Mouse (Mus musculus): Measurements from ENCODE around the gene Hoga1.
A peak's percentile ranks its signal among the peaks of the same experiment; 100 is the strongest.
"Not testable (repeated sequence)": the region's sequence is repeated elsewhere in the genome, so short reads cannot be mapped to it uniquely, and the experiment has no call there.

The Hoga1 gene

DNA sequence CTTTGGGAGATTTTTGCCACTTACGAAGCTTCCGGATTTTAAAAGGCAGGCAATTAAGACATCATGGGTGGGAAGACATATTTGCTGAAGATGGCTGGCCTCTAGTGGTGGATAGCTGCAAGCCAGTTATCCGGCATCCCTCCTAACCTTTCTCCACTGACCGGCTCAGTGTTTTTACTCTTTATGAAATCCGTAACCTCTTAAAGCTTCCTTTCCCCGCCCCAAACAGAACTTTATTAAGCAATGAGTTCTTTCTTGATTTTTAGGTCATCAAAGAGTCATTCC lies 23.8 kb downstream of the Hoga1 start:
- DNase-seq (ENCODE audit: low spot score), result no peak

DNA sequence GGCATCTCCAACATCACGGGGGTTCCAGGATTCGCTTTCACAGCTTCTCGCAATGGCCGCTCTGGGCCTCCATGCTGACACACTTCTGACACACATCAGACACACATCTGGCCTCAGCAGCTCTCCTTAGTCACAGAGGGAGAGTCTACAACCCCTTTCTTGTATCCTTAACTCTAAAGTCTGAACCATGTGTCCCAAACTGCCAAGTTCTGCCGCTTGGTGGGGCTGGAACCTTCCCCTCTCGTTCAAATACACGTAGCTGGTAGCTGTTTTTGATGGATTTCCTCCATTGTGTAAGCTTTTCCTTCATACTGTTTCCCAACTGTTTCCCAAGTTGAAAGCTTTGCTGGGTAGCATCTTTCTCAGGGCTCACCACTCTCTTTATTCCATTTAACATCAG lies 25.8 kb downstream of the Hoga1 start:
- DNase-seq (ENCODE audit: low spot score), result no peak

DNA sequence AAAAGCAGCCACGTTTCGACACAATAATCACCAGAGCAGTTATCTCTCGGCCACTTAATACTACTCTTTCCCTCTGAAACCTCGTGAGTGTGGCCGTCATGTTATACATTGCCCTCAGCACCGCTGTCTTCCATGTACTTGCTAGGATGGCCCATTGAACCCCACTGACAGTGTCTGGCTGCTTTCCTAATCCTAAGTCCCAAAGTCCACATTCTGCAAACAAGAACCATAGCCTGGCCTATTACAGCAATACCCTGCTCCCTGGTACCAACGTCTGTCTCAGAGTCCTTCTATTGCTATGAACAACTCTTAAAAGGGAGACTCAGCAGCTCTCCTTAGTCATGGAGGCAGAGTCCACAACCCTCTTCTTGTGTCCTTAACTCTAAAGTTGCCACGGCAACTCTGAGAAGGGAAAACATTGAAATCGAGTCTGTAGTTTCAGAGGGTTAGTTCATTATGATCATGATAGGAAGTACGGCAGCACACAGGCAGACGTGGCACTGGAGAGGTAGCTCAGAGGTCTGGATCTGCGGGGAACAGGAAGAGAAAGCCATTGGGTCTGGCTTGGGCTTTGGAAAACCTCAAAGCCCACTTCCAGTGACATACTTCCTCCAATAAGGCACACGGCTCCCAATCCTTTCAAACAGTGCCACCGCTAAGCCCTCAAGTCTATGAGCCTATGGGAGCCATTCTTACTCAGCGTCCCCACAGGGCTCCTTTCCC lies 26.6 kb downstream of the Hoga1 start:
- no peak for DNase-seq (ENCODE audit: low spot score)

DNA sequence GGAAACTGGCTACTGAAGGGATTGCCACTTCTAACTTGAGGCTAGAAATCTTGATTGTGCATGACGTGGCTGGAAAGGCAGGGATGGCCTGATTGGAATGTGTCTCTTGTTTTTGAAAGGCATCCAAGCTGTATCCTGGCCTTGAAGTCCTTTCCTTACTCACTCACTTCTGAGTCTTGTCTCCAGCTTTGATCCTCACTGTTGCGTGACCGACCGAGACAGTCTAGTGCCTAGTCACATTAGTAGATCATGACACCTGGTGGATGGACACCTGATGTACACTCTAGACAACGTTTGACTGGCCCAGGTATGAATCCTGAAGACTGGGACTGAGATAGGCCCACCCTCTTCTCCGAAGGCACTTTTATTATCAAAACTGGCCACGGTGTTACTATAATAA lies 27.4 kb downstream of the Hoga1 start:
- DNase-seq (ENCODE audit: low spot score), result no peak

DNA sequence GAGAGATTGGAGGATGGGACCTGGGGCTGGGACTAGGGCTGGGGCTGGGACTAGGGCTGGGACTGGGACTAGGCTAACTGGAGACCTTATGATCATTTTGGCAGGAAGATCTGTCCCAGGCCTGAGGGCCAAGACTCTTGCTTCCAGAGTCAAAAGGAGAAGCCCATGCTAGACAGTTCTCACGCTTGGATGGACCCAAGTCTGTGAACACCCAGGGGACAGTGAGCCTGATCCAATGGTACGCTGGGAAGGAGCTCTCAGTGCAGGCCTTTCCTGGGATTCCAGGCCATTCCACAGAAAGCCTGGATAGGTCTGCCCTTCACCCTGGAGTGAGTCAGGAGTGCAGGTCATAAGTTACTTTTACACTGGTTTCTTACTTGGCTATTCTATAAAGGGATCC lies 29.6 kb downstream of the Hoga1 start:
- no peak for DNase-seq (ENCODE audit: low spot score)

DNA sequence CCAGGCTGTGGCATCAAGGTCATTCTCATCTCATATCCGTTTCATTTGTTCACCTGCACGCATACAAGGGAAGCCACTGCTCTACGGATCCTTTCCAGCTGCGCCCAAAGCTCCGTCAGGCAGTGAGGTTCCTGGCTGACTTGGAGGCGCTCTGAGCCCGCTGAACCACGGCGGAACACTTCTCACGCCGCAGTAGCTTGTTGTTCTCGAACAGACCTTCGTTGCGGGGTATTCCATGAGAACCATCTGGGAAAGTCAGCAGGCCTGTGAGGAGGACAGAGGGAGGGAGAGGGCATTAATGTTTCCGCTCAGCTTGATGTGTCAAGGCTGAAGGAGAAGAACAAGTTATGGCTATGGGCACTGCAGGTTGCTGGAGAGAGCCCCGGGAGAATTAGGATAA lies 30.6 kb downstream of the Hoga1 start:
- DNase-seq (ENCODE audit: low spot score), result no peak

DNA sequence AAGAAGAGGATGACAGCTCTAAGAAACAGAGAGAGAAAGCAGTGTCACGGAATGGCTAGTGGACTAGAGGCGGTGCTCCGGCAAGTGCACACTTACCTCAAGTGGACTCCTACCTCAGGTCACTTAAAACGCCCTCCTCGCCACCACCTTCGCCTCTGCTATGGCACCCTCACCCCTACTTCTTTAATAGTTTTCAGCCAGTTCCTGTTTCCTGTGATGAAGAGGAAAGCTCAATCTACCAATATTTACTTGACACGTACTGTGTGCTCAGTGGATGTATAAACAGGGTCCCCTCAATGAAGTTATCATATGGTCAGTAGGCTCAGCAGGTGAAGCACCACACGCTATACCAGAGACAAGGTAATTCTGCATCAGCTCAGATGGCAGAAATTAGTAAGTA lies 33.2 kb downstream of the Hoga1 start:
- DNase-seq (ENCODE audit: low spot score), result no peak

DNA sequence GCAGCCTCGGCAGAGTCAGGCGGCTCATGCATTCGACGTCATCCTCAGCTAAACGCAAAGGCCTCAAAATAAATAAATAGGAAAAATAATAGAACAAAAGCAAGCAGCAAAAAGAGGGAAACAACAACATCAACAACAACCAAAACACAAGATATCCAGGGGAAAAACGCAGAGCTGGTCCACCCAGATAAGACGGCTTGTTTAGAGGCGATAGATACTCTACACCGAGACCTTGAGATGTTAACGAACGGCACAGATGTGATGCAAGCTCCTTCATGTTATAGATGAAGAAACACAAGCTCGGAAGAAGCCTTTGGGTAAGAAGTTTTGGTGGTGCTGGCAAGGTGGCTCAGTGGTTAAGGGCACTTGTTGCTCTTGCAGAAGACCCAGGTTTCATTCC lies 33.6 kb downstream of the Hoga1 start:
- DNase-seq (ENCODE audit: low spot score), result no peak

DNA sequence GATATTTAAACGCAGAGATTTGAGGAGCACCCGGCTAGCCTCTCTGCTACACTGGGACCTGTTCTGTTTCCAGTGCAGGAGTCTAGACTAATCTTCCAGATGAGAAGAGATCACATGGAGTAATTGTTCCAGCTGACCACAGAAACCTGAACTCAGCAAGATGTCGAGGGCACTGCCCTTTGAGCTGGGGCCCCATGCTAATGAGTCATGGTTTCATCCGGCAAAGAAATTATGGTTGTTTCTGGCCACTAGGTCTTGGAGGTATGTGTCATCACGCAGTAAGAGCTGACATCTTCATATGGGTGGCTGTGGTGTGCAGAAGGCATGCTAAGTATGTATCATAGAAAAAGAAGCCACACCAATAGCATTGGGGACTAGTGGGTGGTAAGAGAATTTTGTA lies 34.5 kb downstream of the Hoga1 start:
- DNase-seq (ENCODE audit: low spot score), result no peak

DNA sequence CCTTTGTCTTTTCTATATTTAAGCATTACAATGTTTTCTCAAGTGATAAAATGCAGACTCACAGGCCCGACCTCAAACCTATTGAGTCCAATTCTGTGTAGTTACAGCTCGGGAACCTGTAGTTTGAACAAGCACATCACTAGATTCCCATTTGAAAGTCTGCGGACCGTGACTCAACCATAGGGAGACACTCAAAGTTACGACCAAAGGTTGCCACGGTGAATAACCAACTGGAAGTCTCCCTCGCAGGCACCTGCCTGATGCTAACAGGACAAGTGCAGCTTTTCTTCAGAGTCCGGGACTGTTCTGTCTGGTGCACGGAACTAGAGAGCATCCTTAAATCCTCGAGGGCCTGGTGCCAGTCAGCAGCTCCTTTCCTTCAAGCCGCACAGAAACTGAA lies 35.1 kb downstream of the Hoga1 start:
- no peak for DNase-seq (ENCODE audit: low spot score)

DNA sequence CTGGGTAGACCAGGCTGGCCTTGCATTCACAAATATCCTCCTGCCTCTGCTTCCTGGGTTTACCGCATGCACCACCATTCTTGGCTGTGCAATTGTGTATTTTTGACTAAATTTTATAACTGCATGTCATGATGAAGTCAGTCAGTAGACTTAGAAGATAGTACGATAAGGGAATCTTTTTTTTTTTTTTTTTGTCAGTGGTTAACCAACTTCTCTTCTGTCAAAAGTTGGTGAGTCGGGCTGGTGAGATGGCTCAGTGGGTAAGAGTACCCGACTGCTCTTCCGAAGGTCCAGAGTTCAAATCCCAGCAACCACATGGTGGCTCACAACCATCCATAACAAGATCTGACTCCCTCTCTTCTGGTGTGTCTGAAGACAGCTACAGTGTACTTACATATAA lies 36.2 kb downstream of the Hoga1 start:
- DNase-seq (ENCODE audit: low spot score), result not testable (repeated sequence)

DNA sequence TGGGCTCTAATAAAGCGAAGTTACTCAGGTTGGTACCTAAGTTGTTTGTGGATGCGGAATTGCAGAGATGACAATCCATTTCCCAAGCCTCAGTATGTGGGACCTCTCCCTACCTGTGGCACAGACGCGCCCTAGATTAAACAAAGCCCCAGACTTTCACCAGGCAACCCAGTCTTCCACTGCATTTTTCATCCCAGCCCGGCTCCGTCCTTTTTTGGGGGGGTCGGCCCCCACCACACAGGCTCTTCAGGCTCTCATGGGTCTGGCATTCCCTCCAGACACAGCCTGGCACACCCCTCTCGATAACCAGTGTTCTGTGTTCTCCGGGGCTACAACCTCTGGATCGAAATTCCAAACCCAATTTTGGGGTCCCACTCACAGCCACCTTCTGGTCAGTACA lies 40.3 kb downstream of the Hoga1 start:
- DNase-seq (ENCODE audit: low spot score), result no peak

DNA sequence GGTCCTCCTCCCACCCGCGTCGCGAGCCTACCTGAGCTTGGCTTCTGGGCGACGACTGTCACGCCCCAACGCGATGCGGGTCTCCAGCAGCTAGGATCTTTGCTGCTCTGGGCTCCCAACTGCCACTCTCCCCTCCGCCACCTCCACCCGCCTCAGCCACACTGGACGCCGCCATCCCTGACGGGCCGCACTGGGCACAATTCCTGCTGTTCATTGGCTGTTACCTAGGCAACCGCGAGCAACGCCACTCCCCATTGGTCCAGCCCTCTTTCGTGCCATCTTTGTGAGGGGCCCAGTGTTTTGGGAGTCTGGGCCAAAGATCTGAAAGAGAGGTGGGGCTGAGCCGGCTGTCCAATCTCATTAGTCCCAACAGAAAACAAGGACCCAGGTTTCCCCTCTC lies 40.8 kb downstream of the Hoga1 start, which contains the start of gene Morn4:
Morn4 (minus strand) TSS at position 192 of the 400 bp plus-strand sequence.
- DNase-seq (ENCODE audit: low spot score), result peak; percentile 29

DNA sequence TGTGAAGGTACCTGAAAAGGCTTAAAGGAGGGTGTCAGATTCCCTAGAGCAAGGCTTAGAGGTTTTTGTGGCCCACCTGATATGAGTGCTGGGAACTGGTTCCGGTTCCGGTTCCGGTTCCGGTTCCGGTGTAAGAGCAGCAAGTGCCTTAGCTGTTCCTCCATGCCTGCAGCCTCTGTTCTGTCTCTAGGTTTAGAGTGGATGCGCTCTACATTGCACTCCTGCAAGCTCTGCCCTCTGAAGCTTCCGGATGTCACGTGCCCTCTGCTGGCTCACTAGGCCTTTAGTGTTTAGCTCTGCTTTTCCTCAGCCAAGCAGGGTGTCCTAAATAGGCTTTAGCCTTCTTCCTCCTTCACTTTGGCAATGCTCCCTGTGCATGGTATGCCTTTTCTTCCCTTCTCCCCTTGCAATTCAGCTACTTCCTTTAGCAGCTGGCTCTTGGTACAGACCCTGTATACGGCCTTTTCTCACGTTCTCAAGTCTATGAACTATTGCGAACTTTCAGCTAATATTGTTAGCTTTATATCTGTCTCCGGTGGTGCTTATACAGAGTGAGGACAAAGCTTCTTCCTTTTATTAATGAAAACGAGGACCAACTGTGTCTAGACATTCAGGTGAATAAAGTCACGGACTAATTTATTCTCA lies 43.8 kb downstream of the Hoga1 start:
- peak; percentile 34 for DNase-seq (ENCODE audit: low spot score)

DNA sequence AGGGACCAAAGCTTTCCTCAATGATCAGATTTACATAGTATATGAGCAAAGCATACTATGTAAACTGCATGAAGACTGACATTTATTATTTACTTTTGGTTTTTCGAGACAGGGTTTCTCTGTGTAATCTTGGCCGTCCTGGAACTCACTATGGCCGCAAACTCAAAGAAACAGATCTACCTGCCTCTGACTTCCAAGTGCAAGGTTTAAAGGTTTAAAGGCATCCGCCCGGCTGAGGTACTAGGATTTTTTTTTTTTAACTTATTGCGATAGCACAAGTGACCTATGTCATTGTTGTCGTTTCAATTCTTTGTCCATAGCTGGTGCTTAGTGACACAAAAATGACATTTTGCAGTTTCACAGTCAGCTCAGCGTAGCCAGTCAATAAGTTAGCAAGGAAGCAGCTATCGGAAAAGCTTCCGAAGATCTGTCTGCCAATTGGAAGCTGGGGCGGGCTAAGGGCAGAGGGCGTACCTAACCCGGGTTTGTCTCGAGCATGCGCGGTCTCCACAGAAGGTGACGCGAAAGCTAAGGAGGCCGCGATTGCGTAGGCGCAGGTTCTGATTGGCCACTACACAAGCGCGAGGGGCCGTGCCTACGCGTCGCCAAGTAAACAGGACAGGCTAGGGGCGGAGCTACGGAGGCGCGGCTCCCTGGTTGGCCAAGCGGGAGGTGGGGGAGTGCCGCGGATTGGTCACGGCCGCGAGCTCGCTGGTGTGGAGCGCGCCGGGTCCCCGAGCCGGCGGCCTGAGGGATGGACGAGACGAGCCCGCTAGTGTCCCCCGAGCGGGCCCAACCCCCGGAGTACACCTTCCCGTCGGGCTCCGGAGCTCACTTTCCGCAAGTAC lies 44.6 kb downstream of the Hoga1 start, which contains the start of gene Pi4k2a:
Pi4k2a (plus strand) TSS at position 723 of the 848 bp plus-strand sequence.
- DNase-seq (ENCODE audit: low spot score), result peak; percentile 97

DNA sequence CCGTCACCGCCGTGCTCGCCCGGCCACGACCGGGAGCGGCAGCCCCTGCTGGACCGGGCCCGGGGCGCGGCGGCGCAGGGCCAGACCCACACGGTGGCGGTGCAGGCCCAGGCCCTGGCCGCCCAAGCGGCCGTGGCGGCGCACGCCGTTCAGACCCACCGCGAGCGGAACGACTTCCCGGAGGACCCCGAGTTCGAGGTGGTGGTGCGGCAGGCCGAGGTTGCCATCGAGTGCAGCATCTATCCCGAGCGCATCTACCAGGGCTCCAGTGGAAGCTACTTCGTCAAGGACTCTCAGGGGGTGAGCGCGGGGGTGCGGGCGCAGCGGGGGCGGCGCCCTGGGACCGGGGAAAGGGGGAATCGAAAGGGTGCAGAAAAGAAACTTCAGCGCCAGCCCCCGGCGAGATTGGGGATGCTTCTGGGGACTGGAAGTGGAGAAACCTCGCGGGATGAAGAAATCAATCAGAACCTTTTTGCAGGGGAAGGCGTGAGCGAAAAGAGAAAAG lies 45.3 kb downstream of the Hoga1 start:
- DNase-seq (ENCODE audit: low spot score), result no peak

DNA sequence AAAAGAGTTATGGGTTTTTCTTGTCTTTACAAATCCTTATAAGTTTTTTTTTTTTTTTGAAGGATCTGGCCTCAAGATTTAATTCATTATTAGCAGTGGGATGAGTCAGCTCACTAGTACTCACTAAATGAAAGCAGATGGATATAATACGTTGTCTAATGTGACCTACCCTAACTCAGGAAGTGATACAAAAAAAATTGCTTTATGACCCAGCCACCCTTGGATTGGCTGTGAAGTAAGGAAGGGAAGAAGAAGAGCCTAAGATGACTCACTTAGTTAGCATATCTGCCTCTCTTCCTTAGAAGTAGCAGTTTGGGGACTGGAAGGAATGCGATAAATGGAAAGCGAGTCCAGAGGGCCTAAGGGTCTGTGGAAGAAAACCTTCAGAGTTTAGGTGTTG lies 54.0 kb downstream of the Hoga1 start:
- no peak for DNase-seq (ENCODE audit: low spot score)

DNA sequence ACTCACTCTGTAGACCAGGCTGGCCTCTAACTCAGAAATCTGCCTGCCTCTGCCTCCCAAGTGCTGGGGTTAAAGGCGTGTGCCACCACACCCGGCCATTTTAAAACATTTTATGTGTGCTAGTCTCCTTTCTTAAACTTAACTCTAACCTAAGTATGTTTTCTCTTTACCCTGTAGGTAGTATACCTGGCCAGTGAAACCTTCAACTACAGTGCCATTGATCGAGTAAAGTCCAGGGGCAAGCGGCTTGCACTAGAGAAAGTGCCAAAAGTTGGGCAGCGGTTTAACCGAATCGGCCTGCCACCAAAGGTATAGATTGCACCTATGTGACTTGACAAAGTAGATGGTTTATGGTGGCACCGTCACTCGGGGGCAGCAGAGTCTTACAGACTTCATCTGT lies 59.3 kb downstream of the Hoga1 start:
- DNase-seq (ENCODE audit: low spot score), result no peak

DNA sequence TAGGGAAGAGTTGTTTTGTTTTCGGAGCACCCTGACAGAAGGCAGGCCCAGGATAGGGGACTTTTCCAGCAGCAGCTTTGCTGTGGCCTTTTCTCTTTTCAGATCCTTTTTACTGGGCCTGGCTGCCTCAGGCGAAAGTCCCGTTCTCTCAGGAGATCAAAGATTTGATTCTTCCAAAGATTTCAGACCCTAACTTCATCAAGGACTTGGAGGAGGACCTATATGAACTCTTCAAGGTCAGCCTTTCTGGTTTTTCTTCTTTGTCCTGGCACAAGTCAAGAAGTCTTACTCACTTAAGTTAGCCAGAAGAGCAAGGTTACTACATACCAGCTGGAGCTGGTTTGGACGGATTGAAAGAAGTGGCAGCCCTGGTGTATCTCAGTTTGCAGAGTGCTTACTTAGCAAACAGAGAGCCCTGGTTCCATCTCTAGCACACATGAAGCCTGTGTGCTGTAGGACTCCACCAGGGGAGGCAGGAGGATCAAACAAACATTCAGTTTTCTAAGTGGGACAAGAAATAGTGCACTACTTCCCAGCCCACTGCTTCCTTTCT lies 70.4 kb downstream of the Hoga1 start:
- DNase-seq (ENCODE audit: low spot score), result no peak

DNA sequence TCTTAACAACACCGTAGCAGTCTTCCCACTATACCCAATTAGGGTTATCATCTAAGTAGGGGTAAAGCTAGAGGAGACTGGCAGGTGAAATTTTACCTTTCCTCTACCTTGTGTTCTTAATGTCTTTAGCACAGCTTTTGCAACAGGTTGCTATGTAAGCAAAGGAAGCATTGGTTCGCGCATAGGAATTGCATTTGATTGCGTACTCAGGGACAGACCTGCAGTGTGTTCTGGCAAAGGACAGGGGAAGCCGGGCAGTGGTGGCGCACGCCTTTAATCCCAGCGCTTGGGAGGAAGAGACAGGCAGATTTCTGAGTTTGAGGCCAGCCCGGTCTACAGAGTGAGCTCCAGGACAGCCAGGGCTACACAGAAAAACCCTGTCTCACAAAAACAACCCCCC lies 72.7 kb downstream of the Hoga1 start:
- DNase-seq (ENCODE audit: low spot score), result no peak

DNA sequence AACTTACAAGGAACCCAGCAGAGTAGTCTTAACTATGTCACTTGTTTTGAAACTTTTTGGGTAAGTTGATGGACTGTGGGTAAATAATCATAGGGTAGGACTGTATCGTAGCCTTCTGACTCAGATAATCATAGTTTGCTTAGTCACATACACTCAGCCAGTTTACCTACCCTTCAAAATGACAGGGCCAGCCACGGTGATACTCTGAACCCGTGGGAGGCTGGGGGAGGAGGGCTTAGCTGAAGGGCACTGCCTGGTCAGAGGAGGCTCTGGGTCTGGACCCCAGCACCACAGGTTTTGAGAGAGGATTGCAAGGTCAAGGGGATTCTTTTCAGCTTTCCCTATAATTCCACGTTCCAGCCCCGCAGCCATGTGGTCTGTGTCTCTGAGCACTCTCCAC lies 73.2 kb downstream of the Hoga1 start:
- DNase-seq (ENCODE audit: low spot score), result no peak

DNA sequence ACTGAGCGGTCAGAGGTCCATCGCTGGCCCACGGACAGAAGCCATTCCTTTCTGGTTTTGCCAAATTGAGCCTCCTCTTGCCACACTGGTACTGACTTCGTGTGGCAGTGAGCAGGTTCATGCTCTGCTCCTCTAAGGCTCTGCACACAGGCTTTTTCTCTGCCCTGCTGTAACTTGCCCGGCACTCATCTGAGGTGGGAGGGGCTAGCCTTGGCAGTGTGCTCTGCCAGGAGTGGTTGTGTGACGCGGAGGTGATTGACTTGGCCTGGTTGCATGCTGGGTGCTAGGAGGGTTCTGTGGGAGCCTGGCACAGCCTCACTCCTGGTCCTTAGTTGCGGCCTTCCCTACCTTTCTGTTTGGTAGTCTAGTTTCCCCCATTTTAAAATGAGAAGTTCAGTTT lies 75.0 kb downstream of the Hoga1 start:
- DNase-seq (ENCODE audit: low spot score), result no peak
